Mouse (Mus musculus): Measurements from ENCODE around the gene Nos1.
A peak's percentile ranks its signal among the peaks of the same experiment; 100 is the strongest.

- TF ChIP-seq CTCF (IDR thresholded peaks at IDR 0.05; ENCODE audit: insufficient read depth, low read length) (peak; percentile 83), POLR2A (IDR thresholded peaks at IDR 0.05; ENCODE audit: borderline replicate concordance, extremely low read depth, low read depth, low read length) (no peak)
These were observed 56.1 kb downstream of the Nos1 start for GRCm38 (mm10) chr5:117836930-117837329.

All from lung, adult 2 months (tissue).